Mouse (Mus musculus) left cerebral cortex, postnatal 4 days (tissue): ENCODE data around the gene Cdh26. TPM values are rescaled to one million over a fixed set of nuclear protein-coding genes. Genes with fewer than 3 reads are reported as not detected.

Experiments used
- DNase-seq: peaks from one replicate; pipeline ENCODE4 v3.0.0-alpha.2; 2022
- intact Hi-C: fragments of 180-260 bp; cut with DNase I; formaldehyde crosslinking; loops from one replicate; pipeline ENCODE4 v1.15.1; 2025
- total RNA-seq, 2 experiments: library from RNA; stranded (reverse); gene quantifications; 2 replicates each; pipeline ENCODE4 v1.2.3; 2021

The Cdh26 gene
- under 1 TPM; 0.12 TPM for total RNA-seq

DNA sequence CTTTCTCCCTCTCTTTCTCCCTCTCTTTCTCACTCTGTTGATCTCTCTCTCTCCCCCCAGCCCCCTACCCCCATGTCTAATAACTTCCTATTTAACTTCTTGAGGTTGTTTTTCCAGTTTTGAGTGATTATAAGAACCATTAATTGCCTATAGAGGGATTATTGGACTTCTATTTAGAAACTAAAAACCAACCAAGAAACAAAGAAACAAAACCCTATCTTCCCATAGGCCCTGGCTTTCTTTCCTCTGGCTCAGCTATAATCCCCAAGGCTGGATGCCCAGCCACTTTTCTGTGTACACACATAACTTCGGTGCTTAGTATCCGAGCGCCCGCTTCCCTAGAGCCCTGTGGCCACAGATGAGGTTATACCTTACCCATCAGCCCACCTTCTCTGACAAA, at the start of gene Cdh26:
Cdh26 (plus strand) TSS at position 301 of the 400 bp plus-strand sequence.
- intact Hi-C loops = no loop called here
- no peak for DNase-seq

DNA sequence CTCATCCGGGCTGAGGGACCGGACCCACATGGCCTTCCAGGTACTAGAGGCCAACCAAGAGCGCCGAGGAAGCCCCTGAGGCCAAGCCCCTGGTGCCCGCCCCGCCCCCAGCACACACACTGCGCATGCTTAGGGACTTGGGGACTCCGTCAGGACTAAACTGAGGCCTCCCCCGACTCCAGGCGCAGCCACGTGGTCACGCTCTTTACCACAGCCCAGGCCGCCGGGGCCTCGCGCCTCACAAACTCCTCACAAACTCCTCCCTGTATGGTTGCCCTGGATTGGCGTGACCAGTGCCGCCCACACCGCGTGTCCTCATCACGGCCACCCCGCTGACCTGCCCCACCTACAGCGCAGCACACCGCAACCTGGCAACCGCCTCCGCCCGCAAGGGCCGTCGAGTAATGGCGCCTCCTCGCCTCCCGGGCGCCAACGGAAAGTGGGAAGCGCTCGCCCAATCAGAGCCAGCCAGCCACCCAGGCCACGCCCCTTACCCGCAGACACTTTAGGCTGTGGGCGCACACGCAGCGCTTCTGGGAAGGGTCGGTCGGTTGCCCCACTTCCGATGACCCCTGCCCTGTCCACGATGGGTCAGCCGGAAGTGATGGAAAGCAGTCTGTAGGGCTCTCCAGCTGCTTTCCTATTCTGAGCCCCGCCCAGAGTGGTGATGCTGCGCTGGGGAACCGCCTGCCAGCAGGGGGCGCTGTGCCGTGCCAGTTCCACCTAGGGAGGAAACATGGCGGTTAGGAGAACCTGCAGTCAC, 23.1 kb upstream of the Cdh26 start, which contains the start of gene Sycp2:
Sycp2 (minus strand) TSS at position 633 of the 763 bp plus-strand sequence.
- intact Hi-C loops = no loop called here
- DNase-seq = no peak

DNA sequence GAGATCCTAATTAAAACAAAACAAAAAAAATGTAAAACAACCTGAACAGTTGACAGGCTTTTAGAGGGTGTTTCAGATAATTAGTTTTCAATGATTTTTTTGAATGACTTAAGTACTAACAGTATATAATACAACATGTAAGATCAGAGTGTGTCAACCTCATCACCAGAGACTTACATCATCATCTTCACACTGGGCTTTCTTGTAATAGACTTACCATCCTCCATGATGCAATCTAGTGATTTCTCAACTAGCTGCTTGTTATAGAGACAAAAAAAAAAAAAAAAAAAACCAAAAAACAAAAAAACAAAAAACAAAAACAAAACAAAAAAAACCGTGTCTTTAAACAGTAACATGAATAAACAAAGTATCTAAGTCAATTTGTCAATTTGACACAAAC, 21.3 kb upstream of the Cdh26 start:
- no peak for DNase-seq

DNA sequence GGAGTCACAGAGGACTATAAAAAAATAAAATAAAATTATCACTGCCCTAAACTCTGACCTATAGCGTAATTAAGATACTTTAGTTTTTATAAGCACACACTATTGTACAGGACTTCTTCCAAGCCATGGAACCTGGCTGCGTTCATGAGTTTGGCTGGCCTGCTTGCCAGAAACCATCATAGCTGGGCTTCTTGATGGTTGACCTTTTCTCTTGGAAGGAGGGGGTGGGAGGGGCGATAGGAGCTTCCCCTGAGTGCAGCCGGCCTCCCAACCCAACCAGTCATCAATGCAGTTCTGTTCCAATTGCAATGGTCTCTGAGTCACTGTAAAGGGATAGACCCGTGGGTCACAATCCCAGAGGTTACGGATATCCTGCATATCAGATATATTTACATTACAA, 20.0 kb upstream of the Cdh26 start:
- intact Hi-C loops = no loop called here

More for the DNA sequence above, 21.3 kb upstream of the Cdh26 start:
- intact Hi-C loops = no loop called here

DNA sequence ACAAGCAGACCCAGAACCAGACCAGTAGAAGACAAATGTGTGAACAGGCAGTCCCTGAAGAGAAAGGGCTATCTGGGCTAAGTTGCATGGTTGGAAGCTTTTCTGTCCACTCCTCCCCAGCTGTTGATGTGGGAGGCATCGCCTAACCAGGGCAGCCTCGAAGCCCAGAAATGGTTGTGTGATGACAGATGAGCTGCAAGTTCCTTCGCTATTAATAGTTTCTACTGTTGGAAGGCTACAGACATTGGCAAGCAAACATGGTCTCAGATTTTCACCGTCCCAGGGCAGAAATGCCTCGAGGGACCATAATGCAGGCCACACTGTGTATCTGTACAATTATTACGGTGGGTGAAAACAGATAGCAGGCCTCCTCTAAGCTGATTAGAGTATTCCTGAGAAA, 17.7 kb upstream of the Cdh26 start:
- DNase-seq = no peak
- intact Hi-C loops = no loop called here

More for the DNA sequence above, 20.0 kb upstream of the Cdh26 start:
- DNase-seq = no peak

DNA sequence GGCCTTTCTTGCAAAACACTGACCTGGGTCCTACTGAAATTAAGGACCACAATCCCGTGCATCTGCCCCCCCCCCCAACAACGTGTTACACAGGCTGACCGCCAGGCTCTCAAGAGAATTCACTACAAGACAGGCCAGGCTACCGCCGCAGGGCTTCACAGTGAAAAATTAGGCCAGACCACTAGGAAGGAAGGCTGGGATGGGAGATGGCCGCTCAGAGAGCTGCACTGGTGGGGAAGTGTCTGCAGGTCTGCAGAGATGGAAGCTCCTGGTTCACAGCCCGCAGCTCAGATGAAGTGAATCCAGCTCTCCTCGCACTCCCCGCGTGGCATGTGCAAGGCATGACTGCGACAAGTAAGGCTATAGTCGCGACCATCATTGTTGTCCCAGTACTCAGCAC, 17.2 kb upstream of the Cdh26 start:
- intact Hi-C loops = no loop called here
- DNase-seq = no peak

DNA sequence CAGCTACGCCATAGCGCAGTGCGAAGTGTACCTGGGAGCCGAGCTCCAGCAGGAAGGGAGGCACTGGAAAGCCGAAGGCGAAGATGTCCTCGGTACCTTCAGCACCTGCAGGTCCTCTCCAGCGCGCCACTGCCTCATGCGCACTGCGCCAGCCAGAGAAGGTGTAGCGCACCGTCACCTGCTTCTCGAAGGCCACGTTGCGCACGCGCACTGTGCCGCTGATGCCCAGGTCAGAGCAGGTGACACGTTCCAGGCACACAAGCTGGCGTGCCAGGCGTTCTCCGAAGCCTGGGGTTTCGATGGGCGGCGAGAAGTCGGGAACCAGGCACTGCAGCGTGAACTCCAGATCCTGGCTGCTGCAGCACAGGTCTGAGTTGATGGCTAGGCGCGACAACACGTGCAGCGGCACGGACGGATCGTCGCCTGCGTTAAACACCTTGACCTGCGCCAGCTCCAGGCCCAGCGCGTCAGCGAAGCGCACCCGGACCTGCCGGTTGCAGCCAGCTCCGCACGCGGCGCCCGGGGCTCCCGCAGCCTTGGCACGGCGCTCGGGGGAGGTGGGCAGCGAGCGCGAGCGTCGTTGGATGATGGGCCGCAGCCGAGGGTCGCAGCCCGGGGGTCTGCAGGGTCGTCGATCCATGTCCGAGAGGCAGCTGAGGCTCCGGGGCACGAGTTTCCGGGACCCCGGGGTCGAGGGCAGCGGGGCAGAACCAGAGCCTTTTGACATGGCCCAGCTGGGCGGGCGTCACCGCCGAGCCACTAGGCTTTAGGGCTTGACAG, 16.7 kb upstream of the Cdh26 start:
- intact Hi-C loops = no loop called here
- peak; percentile 36 for DNase-seq

DNA sequence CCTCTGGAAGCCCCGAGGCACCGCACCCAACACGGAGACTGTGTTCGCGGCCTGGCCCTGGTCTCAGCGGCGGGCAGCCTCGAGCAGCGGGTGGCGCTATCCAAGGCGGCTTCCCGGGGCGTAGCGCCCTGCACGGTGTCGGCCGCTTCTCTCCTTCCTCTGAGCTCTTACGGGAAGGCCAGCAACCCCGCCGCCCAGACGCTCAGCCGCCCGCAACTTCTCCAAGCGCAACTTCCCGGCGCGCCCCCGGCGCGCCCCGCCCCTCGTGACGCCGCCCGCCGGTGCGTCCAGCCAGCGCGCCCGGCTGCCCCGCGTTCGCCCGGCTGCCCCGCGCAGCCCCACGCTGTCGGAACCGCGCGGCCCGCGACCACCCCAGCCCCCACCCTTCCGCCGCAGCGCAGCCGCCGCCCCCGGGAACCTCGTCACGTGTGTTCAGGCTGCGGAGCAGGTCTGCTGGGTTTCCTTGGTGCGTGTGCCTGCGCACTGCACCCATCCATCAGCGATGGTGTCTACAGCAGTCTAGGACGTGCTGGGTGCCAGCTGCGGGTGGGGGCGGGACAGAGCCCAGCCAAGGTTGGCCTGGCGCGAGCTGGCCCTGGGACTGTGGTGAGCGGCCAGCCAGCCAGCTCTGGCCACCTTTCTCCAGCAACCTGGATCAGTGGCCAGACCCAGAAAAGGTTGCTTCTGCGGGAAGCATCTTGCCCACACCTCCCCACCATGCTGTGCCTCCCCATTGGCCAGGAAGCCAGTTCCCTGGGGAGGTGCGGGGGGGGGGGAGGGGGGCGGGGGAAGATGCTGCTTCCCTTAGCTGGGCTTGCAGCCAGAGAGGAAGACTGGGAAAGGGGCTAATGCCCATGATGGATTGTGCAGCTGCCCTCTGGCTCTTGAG, 15.8 kb upstream of the Cdh26 start, which contains the start of the genes Ppp1r3d and Fam217b:
Ppp1r3d (minus strand) TSS at position 212 of the 889 bp plus-strand sequence.
Fam217b (plus strand) TSS at position 264 of the 889 bp plus-strand sequence.
- intact Hi-C loops = no loop called here
- peak; percentile 80 for DNase-seq

DNA sequence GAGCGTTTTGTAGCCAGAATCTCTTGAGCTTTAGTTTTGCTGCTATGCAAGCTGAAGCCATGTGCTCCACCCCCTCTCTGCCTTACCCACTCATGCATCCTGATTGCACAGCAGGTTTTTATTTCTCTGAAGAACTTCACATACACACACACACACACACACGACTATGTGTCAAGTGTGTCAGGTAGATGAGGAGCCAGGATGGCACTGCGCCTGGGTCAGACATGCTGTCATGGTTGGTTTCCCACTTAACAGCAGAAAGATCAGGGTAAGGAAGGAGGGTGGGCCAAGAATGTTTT, 15.2 kb upstream of the Cdh26 start:
- DNase-seq = no peak
- intact Hi-C loops = no loop called here

DNA sequence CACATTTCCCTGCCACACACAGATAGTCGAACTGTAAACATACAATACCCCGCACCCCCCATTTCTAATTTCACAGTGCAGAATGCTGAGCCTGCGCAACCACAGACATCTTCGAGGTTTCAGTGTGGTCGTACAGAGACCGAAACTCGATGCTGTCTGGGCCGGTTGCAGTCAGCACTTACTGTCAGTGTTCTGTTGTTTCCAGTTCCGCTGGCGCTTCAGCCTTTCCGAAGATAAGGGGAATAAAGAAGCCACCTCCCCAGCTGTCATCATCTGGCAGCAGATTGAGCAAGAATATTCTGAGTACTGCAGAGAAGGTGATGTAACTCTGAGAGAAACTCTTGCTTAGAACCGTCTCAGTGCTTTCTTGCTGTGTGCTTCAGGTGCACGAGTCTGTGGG, 13.9 kb upstream of the Cdh26 start:
- DNase-seq = no peak

DNA sequence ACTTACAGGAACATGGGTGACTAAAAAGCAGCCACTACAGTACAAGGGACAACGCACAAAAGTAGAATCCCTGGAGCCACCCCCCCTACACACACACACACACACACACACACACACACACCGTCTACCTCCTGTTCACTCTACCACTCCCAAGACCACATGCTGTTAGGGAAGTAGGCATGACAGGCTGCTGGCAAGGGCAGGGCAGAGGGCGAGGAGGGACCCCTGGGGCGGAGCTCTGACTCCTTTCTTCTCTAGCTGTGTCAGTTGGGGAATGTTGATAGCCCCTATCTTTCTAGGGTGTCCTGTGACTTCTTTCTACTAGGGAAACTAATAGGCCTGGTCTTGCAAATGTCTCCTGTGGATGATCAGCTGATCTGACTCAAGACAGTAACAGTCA, 13.4 kb upstream of the Cdh26 start:
- no peak for DNase-seq
- intact Hi-C loops = no loop called here

More for the DNA sequence above, 13.9 kb upstream of the Cdh26 start:
- intact Hi-C loops = no loop called here

DNA sequence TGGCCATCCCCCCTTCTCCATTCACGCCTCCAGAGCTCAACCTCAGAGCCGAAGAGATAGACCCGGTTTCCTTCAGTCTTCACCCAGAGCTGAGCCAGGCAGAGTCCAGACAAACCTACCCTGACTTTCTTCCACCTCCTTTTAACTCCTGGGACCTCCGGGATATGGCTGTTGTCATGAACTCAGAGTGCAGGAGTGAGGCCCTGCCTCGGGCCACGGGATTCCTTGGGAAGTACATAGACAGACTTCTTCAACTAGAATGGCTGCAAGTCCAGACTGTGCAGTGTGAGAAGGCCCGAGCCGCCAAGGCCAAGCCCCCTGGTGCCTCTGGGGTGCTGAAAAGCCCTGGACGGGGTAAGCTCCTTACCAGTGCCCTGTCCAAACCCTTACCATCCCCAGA, 9.8 kb upstream of the Cdh26 start:
- intact Hi-C loops = no loop called here
- DNase-seq = no peak

DNA sequence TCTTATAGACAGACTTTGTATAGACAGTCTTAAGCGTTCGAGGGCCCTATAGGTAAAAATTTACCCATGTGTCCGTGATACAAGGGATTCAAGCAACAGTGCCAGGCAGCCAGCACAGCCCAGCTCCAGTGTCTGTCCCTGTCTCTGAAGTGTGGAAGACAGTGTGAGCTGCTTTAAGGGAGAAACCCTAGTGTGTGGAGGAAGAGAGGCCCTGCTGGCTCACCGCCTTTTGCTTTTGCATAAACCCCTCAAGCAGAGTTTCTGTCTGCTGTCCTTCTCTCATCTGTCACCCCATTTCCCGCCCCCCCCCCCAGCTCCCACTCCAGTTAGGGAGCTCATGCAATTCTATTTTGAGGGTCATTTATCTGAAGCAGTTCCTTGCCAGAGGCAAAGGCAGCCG, 8.7 kb upstream of the Cdh26 start:
- no peak for DNase-seq
- intact Hi-C loops = no loop called here

DNA sequence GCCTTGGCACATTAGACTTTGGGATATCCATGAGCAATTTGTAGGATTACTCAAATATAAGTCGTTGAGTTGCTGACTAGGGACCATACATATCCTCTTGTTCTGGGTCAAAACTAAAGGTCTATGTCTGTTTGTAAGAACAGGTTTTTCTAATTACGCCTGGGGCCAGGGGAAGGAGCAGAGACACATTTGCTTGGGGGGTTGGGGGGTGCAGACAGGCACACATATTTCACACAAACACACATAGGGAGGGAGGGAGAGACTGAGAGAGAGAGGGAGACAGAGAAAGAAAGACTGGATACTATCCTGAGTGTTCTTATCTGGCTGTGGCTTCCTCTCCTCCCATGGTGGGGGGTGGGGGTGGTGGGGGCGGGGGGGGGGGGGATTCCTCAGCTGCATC, 8.1 kb upstream of the Cdh26 start:
- DNase-seq = no peak
- intact Hi-C loops = no loop called here

DNA sequence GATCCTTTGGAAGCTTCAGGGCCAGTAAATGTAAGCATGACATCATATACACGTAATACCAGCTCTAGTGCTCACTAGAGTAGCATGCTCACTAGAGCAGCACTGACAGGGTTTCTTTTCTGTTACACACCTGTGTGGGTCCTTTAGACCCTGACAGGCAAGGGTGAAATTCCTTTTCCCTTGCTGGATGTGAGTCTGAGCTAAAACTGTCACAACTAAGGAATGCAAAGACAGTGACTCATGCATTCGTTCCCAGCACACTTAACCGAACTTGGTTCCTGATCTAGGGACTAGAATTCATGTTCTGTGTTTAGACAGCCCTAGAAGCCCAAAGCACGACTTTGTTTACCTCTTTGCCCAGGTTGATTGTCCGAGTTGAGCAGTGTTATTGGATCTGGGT, 7.1 kb upstream of the Cdh26 start:
- DNase-seq = no peak
- intact Hi-C loops = no loop called here

DNA sequence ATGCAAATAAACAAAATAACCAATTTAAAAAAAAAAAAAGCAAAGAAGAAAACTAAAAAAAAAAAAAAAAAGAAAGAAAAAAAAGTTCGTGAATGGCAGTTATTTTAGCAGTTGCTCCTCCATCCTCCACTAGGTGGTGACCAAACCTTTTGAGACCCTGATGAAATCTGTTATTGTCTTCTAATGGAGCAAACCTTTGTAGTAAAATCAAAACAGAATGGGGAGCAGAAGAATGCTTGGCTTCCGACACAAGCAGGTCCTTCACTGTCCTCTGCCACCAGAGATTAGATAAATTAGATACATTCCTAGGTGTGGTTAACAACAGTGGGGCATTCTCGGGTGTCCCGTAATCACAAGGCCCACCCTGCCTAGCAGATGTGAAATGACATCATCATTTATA, 4.1 kb upstream of the Cdh26 start:
- intact Hi-C loops = no loop called here
- DNase-seq = no peak

DNA sequence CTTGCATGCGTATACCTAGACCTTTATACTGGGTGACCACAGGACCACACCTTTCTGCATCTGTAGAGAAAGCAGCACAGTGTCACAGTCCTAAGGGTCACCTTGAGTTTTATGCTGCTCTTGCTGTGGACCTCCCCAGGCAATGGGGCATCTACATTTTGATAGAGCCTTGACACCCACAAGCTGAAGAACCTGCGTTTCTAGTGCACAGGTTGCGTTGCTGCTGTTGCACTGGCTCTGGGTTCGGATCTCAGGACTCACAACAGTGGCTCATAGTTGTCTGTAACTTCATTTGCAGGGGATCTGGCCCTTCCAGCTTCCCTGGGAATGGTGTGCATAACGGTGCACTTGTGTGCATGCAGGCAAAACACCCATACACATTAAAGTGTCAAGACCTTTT, 3.1 kb upstream of the Cdh26 start:
- intact Hi-C loops = no loop called here
- DNase-seq = no peak

DNA sequence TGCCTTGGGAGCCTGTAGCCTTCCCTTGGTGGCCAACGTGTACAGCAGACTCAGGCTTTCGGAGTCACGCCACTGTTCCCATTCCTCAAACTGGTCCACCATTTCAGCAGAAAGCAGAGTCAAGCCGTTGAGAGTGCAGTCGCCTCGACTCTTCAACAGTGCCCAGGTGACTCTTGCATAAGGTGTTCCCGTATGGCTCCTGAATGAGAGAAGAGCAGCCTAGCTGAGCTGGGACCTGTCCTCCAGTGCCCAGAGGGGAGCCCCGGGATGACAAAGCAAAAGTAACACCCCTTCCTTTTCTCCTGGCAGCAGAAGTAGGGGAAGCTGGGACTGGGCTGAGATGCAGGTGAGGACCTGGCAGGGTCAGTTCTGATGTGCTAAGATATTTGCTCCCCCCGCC, 2.1 kb upstream of the Cdh26 start:
- DNase-seq = no peak
- intact Hi-C loops = no loop called here

DNA sequence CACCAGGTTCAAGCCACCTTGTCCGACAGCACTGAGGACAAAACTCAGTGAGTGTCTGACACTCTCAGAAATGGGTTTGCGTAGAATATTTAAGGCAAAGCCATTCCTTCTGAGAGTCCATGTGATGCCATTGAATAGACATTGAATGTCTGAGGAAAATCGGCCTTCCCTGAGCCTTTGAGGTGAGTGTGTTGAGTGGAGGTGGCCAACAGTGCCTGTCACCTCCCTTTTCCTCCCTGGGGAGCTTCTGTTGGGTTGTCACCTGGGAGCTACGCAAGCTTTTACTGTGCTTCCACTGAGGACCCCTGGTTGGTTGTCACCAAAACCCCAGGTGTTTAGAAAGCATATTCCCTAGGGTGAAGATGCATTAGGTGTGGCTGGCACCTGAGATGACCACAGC, 1.7 kb upstream of the Cdh26 start:
- no peak for DNase-seq
- intact Hi-C loops = no loop called here

DNA sequence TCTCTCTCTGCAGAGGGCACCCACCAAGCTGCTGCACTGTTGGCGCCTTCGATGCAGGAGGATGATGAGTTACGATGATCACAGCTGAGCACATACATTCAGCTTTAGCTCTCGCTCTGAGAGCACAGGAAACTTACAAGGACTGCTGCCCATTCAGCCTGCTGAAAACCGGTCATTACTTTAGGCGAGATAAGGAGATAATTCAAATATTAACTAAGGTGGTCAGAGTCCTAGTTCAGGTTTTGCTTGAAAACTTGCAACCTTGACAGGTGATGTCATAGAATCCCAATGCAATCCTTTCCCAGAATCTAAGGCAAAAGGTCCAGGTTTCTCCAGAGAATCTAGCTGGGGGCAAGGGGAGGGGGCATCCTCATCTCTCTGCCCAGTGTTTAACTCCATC, 905 bp upstream of the Cdh26 start:
- intact Hi-C loops = no loop called here

DNA sequence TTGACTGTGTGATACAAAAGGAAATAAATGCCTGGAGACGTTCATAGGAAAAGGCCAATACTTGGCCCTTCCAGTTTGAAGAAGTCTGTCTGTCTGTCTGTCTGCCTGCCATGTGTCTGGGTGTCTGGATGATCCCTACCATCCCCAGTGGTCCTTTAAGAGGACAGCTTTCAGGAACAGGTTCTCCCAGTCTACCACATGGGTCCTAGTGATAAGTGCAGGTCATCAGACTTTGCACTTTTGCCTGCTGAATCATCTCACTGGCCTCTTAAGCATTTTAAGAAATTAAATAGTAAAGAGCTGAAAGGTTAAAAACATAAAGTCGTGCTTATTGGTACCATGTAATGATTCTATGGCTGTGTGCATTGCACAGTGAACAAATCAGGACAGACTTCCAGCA, 3.2 kb downstream of the Cdh26 start:
- intact Hi-C loops = no loop called here
- DNase-seq = no peak

More for the DNA sequence above, 905 bp upstream of the Cdh26 start:
- DNase-seq = no peak
